Mouse (Mus musculus) bone marrow, adult 2 months (tissue): Measurements from ENCODE around the gene Alox5ap. TPM values are rescaled to one million over a fixed set of nuclear protein-coding genes. Genes with fewer than 3 reads are reported as not detected.

Experiments used
- H3K27ac ChIP-seq: fragments of 200-500 bp; 2 replicates; pipeline ENCODE4 v1.5.1; 2012; ENCODE audit warnings: low read depth, mild to moderate bottlenecking, control low read depth, inconsistent platforms, low read length; ENCODE audit not compliant: control insufficient read depth, poor library complexity, insufficient read depth
- H3K4me1 ChIP-seq: fragments of 200-500 bp; 2 replicates; pipeline ENCODE4 v1.6.1; 2011; ENCODE audit warnings: low read length; ENCODE audit not compliant: control insufficient read depth, insufficient read depth
- H3K4me3 ChIP-seq: fragments of 200-500 bp; replicated peaks from 2 replicates; pipeline ENCODE3; 2011; ENCODE audit warnings: mild to moderate bottlenecking, low read depth, low read length, control low read depth; ENCODE audit not compliant: control insufficient read depth
- CTCF ChIP-seq: fragments of 200-500 bp; IDR thresholded peaks from 2 replicates; pipeline ENCODE4 v1.5.1; 2011; ENCODE audit warnings: low read length, control low read depth; ENCODE audit not compliant: control insufficient read depth, insufficient read depth
- POLR2A ChIP-seq: fragments of 200-500 bp; IDR thresholded peaks from 2 replicates; pipeline ENCODE4 v1.6.1; 2011; ENCODE audit warnings: low read depth, mild to moderate bottlenecking, control low read depth, low read length, borderline replicate concordance; ENCODE audit not compliant: control insufficient read depth
- WGBS: fragments of 180-500 bp; shearing (Covaris S2); methylation state at CpG from one replicate; pipeline ENCODE4 v1.1.7; 2018; 5-methylcytosine and 5-hydroxymethylcytosine counted together
- polyA plus RNA-seq: library from polyadenylated mRNA; stranded (reverse); fragments of >200 nt; gene quantifications from 2 replicates; pipeline ENCODE4 v1.2.4, GENCODE M21; 2011; ENCODE audit warnings: low replicate concordance; ENCODE audit not compliant: missing spikeins, insufficient read depth, insufficient read length

Gene Alox5ap
- polyA plus RNA-seq, 1 experiment = 287 TPM

DNA sequence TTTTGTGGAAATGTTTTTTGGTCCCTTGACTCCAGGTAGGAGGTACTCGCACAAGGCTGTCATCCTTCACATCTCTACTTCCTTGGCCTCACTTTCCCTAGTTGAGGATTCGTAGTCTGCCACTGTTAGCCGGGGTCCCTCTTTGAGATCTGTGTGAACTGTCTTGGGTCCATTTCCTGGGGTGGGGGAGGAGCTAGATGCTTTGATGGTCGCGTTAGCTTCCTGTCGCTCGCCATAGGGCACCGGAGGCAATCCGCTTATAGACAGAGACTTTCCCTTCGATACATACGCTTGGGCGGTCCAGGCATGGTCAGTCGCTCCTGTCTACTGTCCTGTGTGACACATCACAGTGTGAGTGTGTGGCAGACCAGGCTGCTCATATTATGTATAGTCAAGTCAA, 60.2 kb downstream of the Alox5ap start:
- H3K4me3 ChIP-seq = no peak overlapping the region
- WGBS = 74% methylated on average over 13 of the region's 13 CpGs
- TF ChIP-seq CTCF = no peak
- no peak for TF ChIP-seq POLR2A
- no peak overlapping the region for H3K27ac ChIP-seq
- H3K4me1 ChIP-seq = no peaks in the 10 kb centered on the region

DNA sequence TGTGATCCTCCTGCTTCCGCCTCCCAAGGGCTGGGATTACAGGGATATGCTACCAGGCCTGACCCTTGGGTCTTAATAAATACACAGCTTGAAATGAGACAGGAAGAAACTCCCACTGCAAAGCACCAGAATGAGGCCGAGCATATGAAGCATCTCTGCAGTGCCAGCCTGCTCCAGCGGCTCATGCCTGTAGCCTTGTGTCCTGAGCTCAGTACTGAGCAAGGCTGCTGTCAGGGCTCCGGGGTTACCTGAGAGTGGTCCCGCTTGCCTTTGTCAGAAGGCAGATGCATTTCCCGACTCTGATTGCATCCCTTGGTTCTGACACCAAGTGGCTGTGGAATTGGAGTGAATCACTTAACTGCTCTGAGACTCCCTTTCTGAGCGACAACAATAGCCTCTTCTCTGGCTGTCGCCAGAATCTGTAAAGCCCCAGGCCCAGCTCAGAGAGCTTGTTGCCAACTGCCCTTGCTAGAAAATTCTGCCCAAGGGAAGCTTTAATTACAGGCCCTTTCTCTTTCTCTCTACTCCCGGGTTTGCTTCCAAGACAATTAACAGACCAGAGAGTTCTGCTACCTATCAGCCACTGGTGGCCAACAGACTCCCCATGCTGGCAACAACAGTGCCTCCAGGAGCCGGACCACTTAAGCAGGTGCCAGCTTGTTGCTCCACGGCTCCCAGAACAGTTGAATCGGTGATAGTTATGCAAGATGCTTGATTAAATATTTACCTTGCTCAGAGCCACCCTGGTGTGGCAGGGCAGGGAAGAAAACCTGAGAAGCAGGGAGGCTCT, 64.7 kb downstream of the Alox5ap start:
- Histone ChIP-seq H3K27ac (no peak overlapping the region), H3K4me3 (no peak overlapping the region), H3K4me1 (no peaks in the 10 kb centered on the region)
- 79% methylated on average over 12 of the region's 12 CpGs for WGBS
- TF ChIP-seq CTCF (no peak), POLR2A (no peak)

DNA sequence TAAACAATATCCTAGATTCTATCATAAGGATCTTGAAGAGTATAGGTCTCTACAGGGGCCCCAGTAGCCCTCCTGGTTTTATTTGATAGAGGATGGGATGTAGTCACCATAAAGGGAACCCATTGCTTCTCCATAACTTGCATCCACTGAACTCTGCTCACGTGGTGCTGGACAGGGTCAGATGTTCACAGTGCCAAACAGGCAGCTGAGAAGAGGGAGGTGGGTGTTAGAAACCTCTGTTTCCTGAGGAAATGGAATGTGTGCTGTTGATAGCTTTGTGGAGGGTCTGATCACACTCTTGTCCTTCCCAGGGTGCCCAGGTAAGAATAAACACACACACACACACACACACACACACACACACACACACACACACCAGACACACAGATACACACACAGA, 66.0 kb downstream of the Alox5ap start:
- WGBS = 0% methylated on average over 1 of the region's 1 CpGs
- Histone ChIP-seq H3K4me3 (no peak overlapping the region), H3K4me1 (no peaks in the 10 kb centered on the region), H3K27ac (no peak overlapping the region)
- TF ChIP-seq CTCF (no peak), POLR2A (no peak)

DNA sequence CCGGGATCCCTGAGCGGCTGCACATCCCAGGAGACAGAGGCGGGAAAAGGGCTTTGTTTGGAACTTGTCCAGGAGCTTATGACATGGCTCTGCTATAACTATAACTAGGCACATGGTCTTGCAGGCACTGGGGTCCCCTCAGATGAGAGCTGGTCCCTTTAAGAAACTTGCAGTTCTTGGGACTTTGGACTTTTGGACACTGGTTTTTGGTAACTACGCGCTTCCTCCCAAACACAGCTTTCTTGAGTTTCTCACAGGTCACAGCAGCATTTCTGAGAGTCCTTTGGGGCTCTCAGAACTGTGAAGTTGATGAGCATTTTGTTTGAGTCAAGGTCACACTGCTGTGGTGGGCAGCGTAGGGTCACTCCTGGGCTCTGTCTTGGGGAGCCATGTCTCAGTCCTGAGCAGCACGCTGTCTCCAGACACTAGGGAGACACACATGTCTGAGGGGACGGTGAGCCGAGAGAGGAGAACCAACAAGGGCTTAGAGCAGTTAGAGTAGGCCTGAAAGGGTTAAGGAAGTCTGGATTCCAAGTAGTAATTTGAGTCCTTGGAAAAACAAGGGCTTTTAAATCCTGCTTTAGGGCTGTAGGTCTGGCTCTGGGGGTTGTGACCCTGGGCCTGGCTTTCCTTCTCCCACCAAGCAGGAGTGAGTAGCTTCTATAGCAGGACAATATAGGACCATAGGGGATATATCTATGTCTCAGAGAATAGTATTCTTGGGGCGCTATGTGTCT, 67.0 kb downstream of the Alox5ap start:
- Histone ChIP-seq H3K27ac (no peak overlapping the region), H3K4me1 (no peaks in the 10 kb centered on the region), H3K4me3 (no peak overlapping the region)
- 85% methylated on average over 10 of the region's 10 CpGs for WGBS
- TF ChIP-seq CTCF = no peak
- TF ChIP-seq POLR2A = no peak

DNA sequence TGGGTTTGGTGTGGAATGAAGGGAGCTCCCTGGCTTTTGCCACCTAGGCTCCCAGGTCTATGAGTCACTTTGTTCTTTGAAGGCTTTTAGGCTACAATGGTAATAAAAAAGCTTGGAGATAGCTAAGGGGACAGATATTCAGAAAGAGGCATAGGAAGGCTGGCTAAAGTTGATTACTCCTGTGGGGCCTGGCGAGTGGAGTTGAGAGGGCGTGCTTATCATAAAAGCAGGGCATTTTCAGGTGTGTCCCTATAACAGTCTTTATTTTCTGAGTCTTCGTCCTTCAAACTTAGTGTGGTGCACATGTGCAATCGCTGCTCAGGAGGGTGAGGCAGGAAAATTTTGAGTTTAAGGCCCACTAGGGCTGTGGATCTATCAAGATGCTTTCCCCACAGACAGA, 68.2 kb downstream of the Alox5ap start:
- H3K4me1 ChIP-seq = no peaks in the 10 kb centered on the region
- 74% methylated on average over 4 of the region's 4 CpGs for WGBS
- TF ChIP-seq CTCF = no peak
- TF ChIP-seq POLR2A = no peak
- H3K27ac ChIP-seq = no peak overlapping the region
- H3K4me3 ChIP-seq = no peak overlapping the region

DNA sequence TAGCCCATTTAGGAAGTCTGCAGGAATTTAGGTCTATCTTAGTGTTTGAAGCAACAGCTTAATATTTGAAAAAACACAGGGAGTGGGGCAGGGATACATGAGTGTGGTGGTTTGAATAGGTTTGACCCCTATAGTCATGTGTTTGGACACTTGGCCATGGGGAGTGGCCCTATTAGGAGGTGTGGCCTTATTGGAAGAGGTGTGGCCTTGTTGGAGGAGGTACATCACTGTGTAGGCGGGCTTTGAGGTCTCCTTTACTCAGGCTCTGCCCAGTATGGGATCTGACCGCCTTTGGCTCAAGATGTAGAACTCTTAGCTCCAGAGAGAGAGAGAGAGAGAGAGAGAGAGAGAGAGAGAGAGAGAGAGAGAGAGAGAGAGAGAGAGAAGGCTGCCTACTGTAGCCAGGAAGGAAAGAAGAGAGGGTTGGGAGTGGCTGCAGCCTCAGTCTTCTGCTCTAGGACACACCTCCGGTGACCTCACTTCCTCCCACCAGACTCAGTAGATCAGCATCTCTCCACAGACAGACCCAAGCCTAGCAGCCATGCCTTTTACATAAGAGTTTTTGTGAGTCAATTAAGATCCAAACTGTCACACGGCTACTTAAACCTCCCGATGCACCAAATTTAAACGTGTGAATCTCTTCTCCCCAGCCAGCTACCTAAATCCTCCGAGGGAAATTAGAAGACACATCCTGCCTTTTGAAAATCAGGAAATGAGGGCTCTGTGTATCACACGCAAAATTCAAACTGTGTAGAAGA, 69.6 kb downstream of the Alox5ap start:
- H3K27ac ChIP-seq = no peak overlapping the region

DNA sequence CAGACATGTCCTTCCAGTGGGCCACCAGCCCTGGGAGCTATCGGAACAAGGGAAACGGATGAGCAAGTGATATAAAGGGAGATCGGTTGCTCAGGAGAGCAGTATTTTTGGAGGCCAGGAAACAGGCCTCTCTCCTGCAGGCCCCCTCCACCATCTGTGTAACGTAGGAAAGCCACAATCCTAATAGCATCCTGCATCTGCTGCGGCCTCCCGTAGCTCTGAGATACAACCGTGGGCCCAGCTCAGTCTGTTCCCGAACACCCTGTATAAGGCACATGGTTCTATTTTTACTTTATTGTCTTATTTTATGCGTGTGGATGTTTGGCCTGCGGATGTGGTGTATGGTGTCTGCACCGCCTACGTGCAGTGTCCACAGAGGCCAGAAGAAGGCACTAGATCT, 70.4 kb downstream of the Alox5ap start:
- WGBS = 45% methylated on average over 12 of the region's 12 CpGs
- Histone ChIP-seq H3K4me1 (no peaks in the 10 kb centered on the region), H3K4me3 (no peak overlapping the region), H3K27ac (no peak overlapping the region)
- TF ChIP-seq POLR2A = no peak
- TF ChIP-seq CTCF = no peak

More for the DNA sequence above, 69.6 kb downstream of the Alox5ap start:
- TF ChIP-seq POLR2A = no peak
- no peak for TF ChIP-seq CTCF
- WGBS = 69% methylated on average over 8 of the region's 8 CpGs
- no peak overlapping the region for H3K4me3 ChIP-seq
- no peaks in the 10 kb centered on the region for H3K4me1 ChIP-seq
